Mouse (Mus musculus) intestine, postnatal 0 days (tissue): ENCODE measurements around the gene Tmem56. TPM values are rescaled to one million over a fixed set of nuclear protein-coding genes. Genes with fewer than 3 reads are reported as not detected.

Experiments
- ATAC-seq: fragments of 200-750 bp; cut with Nextera tagmentation; 2 replicates; pipeline ENCODE4 v1.8.0; 2017; ENCODE audit warnings: mild to moderate bottlenecking, moderate TSS enrichment, moderate library complexity
- H3K27ac ChIP-seq: fragments of 300-500 bp; sonication (generic); 2 replicates; pipeline ENCODE4 v1.5.1; 2014; ENCODE audit warnings: mild to moderate bottlenecking, low read depth, low read length, moderate library complexity
- H3K27me3 ChIP-seq: fragments of 300-500 bp; sonication (generic); replicated peaks from 2 replicates; pipeline ENCODE4 v1.6.1; 2014; ENCODE audit warnings: low read length, mixed read lengths; ENCODE audit not compliant: control insufficient read depth, insufficient read depth
- H3K36me3 ChIP-seq: fragments of 300-500 bp; sonication (generic); 2 replicates; pipeline ENCODE4 v1.6.1; 2014; ENCODE audit warnings: mild to moderate bottlenecking, moderate library complexity; ENCODE audit not compliant: control insufficient read depth, insufficient read depth
- H3K4me1 ChIP-seq: fragments of 300-500 bp; sonication (generic); replicated peaks from 2 replicates; pipeline ENCODE4 v1.6.1; 2014; ENCODE audit warnings: antibody characterized with exemption, low read length, mixed read lengths; ENCODE audit not compliant: control insufficient read depth, insufficient read depth
- H3K4me2 ChIP-seq: fragments of 300-500 bp; sonication (generic); replicated peaks from 2 replicates; pipeline ENCODE4 v1.6.1; 2014; ENCODE audit warnings: low read depth, mild to moderate bottlenecking, moderate library complexity
- H3K4me3 ChIP-seq: fragments of 300-500 bp; sonication (generic); 2 replicates; pipeline ENCODE4 v1.5.1; 2014; ENCODE audit warnings: low read depth, low read length
- H3K9ac ChIP-seq: fragments of 300-500 bp; sonication (generic); 2 replicates; pipeline ENCODE4 v1.6.1; 2014; ENCODE audit warnings: mild to moderate bottlenecking, low read depth, low read length
- H3K9me3 ChIP-seq: fragments of 300-500 bp; sonication (generic); 2 replicates; pipeline ENCODE4 v1.6.1; 2016; ENCODE audit warnings: mixed run types; ENCODE audit not compliant: control insufficient read depth
- CTCF ChIP-seq: sonication (generic); IDR thresholded peaks from 2 replicates; pipeline ENCODE4 v1.5.1; 2016; ENCODE audit warnings: low read depth, mild to moderate bottlenecking, control low read depth, antibody characterized with exemption, moderate library complexity
- WGBS: fragments of 180-500 bp; shearing (Covaris S2); extraction: QIAGEN DNeasy Blood & Tissue Kit; methylation state at CpG from one replicate; pipeline ENCODE4 v1.1.7; 2014; 5-methylcytosine and 5-hydroxymethylcytosine counted together
- polyA plus RNA-seq: library from polyadenylated mRNA; unstranded; fragments of >200 nt; fragmentation: Nextera tagmentation; extraction: Ambion mirVana; gene quantifications from 2 replicates; pipeline ENCODE4 v1.2.1, GENCODE M21; 2015

Gene Tmem56
- polyA plus RNA-seq, 1 experiment from 2014 or later: 6.8 TPM

DNA sequence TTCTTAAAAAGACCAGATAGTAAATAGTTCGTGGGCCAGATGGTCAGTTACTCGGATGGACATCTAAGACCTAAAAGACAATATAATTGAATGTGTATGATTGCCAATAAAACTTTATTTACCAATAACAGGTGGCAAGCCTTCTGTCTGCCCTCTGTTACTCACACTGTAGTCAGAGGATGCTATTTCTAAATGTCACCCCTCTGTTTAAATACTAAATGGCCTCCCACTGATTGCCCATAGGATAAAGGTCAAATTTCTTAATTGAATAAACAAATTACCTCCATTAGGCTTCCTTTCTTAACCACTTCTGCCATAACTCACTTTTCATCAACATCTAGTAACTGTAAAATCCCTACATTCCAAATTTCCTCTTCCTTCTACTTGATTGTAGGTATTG, 10.3 kb downstream of the Tmem56 start:
- Histone ChIP-seq H3K27me3 (no peaks in the 10 kb centered on the region), H3K27ac (no peak overlapping the region), H3K9me3 (no peaks in the 10 kb centered on the region), H3K4me3 (no peak overlapping the region), H3K4me2 (no peak overlapping the region), H3K36me3 (no peaks in the 10 kb centered on the region), H3K4me1 (0 out of 2 replicates have a peak, but pooled peaks cover 4% of the 10 kb centered on the region), H3K9ac (no peak overlapping the region)
- 62% methylated on average over 2 of the region's 2 CpGs for WGBS
- no peak for ATAC-seq
- TF ChIP-seq CTCF: no peak

DNA sequence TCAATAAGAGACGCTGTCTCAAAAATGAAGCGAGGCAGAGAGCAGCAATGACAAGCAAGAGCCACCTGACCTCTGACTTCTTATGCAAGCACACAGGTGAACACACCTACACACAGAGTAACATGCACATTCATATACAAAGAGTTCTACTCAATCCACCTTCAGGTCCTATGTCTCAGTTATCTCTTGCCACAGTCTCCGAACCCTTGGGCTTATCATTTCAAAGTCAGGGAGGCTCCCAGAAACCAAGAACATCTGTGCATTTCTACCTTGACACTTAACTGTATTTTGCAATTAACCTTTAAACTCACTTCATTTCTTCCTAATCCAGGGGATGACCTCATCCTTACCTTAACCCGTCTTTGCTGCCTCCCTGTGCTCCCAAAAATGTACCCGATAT, 15.6 kb downstream of the Tmem56 start:
- ATAC-seq: no peak
- Histone ChIP-seq H3K27me3 (no peaks in the 10 kb centered on the region), H3K27ac (no peak overlapping the region), H3K9ac (no peak overlapping the region), H3K4me2 (no peak overlapping the region), H3K9me3 (no peaks in the 10 kb centered on the region), H3K36me3 (no peaks in the 10 kb centered on the region), H3K4me1 (0 out of 2 replicates have a peak, but pooled peaks cover 1% of the 10 kb centered on the region), H3K4me3 (no peak overlapping the region)
- WGBS: 84% methylated on average over 5 of the region's 5 CpGs
- no peak for TF ChIP-seq CTCF

DNA sequence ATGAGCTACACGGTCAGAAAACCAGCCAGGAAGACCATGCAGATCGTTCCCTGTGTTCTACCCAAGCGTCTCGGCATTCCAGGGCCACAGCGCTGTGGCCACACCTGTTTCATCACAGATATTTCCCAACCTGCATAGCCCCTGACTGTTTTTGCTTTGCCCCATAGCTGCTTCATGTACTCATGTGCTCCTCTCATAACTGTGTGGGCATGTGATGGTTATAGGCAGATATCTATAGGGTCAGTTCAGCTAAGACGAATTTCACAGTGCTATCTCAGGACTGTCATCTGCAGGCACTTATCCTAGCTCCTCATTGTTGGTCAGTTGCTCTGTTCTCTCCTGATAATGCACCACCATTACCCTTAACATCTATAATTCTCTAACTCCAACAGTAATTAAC, 18.7 kb downstream of the Tmem56 start:
- no peak overlapping the region for H3K9ac ChIP-seq
- no peaks in the 10 kb centered on the region for H3K9me3 ChIP-seq
- H3K4me3 ChIP-seq: no peak overlapping the region
- H3K36me3 ChIP-seq: no peaks in the 10 kb centered on the region
- 0 out of 2 replicates have a peak, but pooled peaks cover 5% of the 10 kb centered on the region for H3K4me1 ChIP-seq
- no peak overlapping the region for H3K4me2 ChIP-seq
- TF ChIP-seq CTCF: no peak
- H3K27me3 ChIP-seq: no peaks in the 10 kb centered on the region
- WGBS: 68% methylated on average over 6 of the region's 6 CpGs
- H3K27ac ChIP-seq: no peak overlapping the region
- ATAC-seq: no peak

DNA sequence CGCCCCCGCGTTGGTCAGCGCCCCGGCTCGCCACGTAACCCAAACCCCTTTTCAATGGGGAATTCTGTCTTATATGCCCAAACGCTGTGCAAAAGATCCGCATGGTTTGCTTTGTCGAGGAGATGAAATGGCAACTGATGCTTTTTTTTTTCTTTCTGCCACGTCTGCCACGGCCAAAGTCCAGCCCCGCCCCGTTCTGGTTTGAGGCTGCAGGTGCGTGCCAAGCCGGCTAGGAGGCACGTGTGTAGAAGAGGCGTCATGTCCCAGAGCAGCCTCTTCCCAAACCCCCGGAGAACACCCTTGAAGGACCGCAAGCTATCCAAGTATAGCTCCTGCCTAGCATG, 19.7 kb downstream of the Tmem56 start:
- H3K36me3 ChIP-seq: no peaks in the 10 kb centered on the region

DNA sequence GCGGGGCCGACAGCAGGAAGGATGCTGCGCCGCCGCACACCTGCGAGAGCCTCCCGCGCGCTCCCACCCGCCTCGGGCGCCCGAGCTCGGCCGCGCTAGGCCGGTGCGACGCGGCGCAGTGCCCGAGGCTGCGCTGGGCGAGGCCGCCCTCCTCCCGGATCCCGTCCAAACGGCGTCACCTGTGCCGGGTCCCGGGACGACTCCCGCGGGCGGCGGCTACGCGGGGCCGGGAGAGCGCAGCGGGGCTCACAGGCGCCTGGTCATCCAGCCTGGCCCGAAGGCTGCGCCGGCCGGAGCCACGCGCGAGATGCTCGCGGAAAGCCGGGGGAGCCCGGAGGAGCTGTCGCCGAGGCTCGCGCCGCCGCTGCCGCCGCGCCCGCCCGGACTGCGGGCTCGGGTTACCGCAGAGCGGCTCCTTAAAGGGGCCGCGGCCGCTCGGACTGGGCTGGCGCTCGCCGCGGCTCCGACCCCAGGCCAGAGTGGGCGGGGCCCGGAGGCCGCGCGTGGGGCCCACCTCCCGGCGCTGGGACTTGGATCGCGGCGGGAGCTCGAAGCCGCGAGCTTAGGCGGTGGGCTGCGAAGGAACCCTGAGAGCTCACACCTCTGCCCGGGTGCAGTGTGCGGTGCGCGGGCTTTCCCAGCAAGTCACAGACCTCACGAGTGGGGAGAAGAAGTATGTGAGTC, 20.2 kb downstream of the Tmem56 start:
- Histone ChIP-seq H3K36me3 (no peaks in the 10 kb centered on the region), H3K9me3 (no peaks in the 10 kb centered on the region), H3K4me2 (peak overlapping the region; percentile 95), H3K4me1 (0 out of 2 replicates have a peak, but pooled peaks cover 5% of the 10 kb centered on the region), H3K27ac (peak overlapping the region; percentile 94), H3K9ac (peak overlapping the region; percentile 80), H3K4me3 (peak overlapping the region; percentile 71), H3K27me3 (no peaks in the 10 kb centered on the region)
- peak; percentile 91 for ATAC-seq
- under 1% methylated on average over 77 of the region's 97 CpGs for WGBS
- no peak for TF ChIP-seq CTCF

More for the DNA sequence above, 19.7 kb downstream of the Tmem56 start:
- Histone ChIP-seq H3K9me3 (no peaks in the 10 kb centered on the region), H3K4me1 (0 out of 2 replicates have a peak, but pooled peaks cover 5% of the 10 kb centered on the region), H3K27ac (peak overlapping the region; percentile 94), H3K4me2 (peak overlapping the region; percentile 95), H3K9ac (peak overlapping the region; percentile 80), H3K4me3 (peak overlapping the region; percentile 71), H3K27me3 (no peaks in the 10 kb centered on the region)
- no peak for TF ChIP-seq CTCF
- peak; percentile 71 for ATAC-seq
- 3% methylated on average over 20 of the region's 20 CpGs for WGBS

DNA sequence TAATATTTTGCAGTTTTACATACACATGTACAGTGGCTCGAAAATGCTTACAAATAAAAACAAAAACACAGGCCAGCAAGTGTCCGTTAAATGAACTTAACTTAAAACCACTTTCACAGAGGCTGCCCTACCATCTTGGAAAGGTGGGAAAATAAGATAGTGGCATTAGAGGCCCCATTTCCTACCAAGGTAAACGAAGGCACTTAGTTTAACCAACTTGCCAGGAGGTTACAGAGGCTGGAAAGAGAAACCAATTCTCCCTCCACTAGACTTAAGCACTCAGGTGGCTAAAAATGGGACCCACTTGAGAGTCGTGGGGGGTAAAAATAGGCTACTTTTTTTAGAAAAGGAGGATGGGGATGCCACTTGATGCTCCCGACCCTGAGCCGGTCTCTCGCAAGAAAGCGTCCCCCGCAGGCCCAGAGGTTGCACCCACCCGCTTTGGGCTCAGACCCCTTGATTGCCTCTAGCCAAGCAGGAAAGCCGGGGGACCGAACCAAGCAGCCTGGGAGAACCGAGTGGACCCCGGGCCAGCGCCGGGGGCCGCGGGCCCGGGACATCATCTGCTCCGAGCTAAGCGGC, 20.9 kb downstream of the Tmem56 start:
- no peaks in the 10 kb centered on the region for H3K27me3 ChIP-seq
- H3K4me2 ChIP-seq: peak overlapping the region; percentile 95
- no peaks in the 10 kb centered on the region for H3K36me3 ChIP-seq
- H3K9me3 ChIP-seq: no peaks in the 10 kb centered on the region
- no peak for ATAC-seq
- 0 out of 2 replicates have a peak, but pooled peaks cover 5% of the 10 kb centered on the region for H3K4me1 ChIP-seq
- WGBS: 16% methylated on average over 19 of the region's 21 CpGs
- H3K4me3 ChIP-seq: peak overlapping the region; percentile 71
- H3K9ac ChIP-seq: peak overlapping the region; percentile 80
- H3K27ac ChIP-seq: peak overlapping the region; percentile 94
- no peak for TF ChIP-seq CTCF
